Mouse (Mus musculus) thymus, adult 2 months (tissue): ENCODE results near the gene Mrpl39. TPM values are rescaled to one million over a fixed set of nuclear protein-coding genes. Genes with fewer than 3 reads are reported as not detected.

ENCODE experiments used
- DNase-seq: peaks from one replicate; pipeline ENCODE4 v3.0.0; 2021
- H3K27ac ChIP-seq: fragments of 200-500 bp; 2 replicates; pipeline ENCODE4 v1.5.1; 2012; ENCODE audit warnings: low read length, control low read depth; ENCODE audit not compliant: control insufficient read depth, insufficient read depth
- H3K27me3 ChIP-seq: fragments of 200-500 bp; 2 replicates; pipeline ENCODE4 v1.6.1; 2012; ENCODE audit warnings: mild to moderate bottlenecking, low read length, moderate library complexity, mixed read lengths; ENCODE audit not compliant: control insufficient read depth, insufficient read depth
- H3K36me3 ChIP-seq: fragments of 200-500 bp; 2 replicates; pipeline ENCODE4 v1.6.1; 2012; ENCODE audit warnings: mild to moderate bottlenecking, low read length, moderate library complexity; ENCODE audit not compliant: control insufficient read depth, insufficient read depth
- H3K4me1 ChIP-seq: fragments of 200-500 bp; replicated peaks from 2 replicates; pipeline ENCODE4 v1.6.1; 2012; ENCODE audit warnings: low read length; ENCODE audit not compliant: control insufficient read depth, insufficient read depth
- H3K4me3 ChIP-seq: fragments of 200-500 bp; 2 replicates; pipeline ENCODE4 v1.5.1; 2012; ENCODE audit warnings: mild to moderate bottlenecking, low read length, control low read depth, moderate library complexity; ENCODE audit not compliant: control insufficient read depth, insufficient read depth
- CTCF ChIP-seq: fragments of 200-500 bp; IDR thresholded peaks from 2 replicates; pipeline ENCODE4 v1.5.1; 2012; ENCODE audit warnings: mild to moderate bottlenecking, control low read depth, low read length, moderate library complexity, borderline replicate concordance; ENCODE audit not compliant: control insufficient read depth, poor library complexity, insufficient read depth; ENCODE audit errors: extremely low read depth
- POLR2A ChIP-seq: fragments of 200-500 bp; IDR thresholded peaks from 2 replicates; pipeline ENCODE4 v1.6.1; 2012; ENCODE audit warnings: mild to moderate bottlenecking, low read length, control low read depth, moderate library complexity; ENCODE audit not compliant: control insufficient read depth, poor library complexity, insufficient read depth; ENCODE audit errors: extremely low read depth
- WGBS: fragments of 180-500 bp; shearing (Covaris S2); methylation state at CpG from one replicate; pipeline ENCODE4 v1.1.7; 2018; 5-methylcytosine and 5-hydroxymethylcytosine counted together
- polyA plus RNA-seq: library from polyadenylated mRNA; depleted of rRNA; stranded (reverse); fragments of >200 nt; gene quantifications from 2 replicates; pipeline ENCODE4 v1.2.3, GENCODE M21; 2012; rRNA removed

Mrpl39 gene
- polyA plus RNA-seq, 1 experiment, result 12.3 TPM

DNA sequence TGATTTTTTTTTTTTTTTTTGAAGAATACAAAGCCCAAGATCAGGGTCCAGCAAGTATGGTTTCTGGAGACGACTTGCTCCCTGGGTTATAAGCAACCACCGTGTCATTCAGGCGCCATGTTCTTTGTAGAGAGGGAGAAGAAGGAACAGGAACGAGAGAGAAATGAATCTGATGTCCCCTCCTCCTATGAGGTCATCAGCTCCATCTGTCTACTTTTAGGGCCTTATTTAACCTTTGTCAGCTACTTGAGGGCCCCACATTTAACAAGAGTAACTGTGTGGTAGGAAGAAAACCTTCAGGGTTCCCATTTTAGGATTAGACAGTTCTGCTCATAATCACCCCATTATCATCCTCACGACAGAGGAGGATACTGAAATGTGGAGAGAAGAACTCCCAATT, 34.5 kb downstream of the Mrpl39 start:
- Histone ChIP-seq H3K27ac (no peak overlapping the region), H3K4me3 (no peak overlapping the region), H3K27me3 (no peaks in the 10 kb centered on the region), H3K4me1 (peaks cover 3% of the 10 kb centered on the region; the same call in 1 of the 2 replicates), H3K36me3 (no peaks in the 10 kb centered on the region)
- no peak for DNase-seq
- TF ChIP-seq CTCF, result no peak
- no peak for TF ChIP-seq POLR2A
- WGBS, result 90% methylated on average over 5 of the region's 5 CpGs

GRCm38 (mm10) chr16:84698708-84699107, 36.8 kb downstream of the Mrpl39 start:
- Histone ChIP-seq H3K36me3 (no peaks in the 10 kb centered on the region), H3K27me3 (no peaks in the 10 kb centered on the region), H3K4me1 (no peaks in the 10 kb centered on the region; the same call in 1 of the 2 replicates), H3K27ac (no peak overlapping the region), H3K4me3 (no peak overlapping the region)
- DNase-seq, result no peak
- 14% methylated on average over 6 of the region's 6 CpGs for WGBS
- no peak for TF ChIP-seq POLR2A
- TF ChIP-seq CTCF, result no peak

- no peak for DNase-seq
- no peak for TF ChIP-seq POLR2A
- TF ChIP-seq CTCF, result no peak
- no peaks in the 10 kb centered on the region for H3K4me1 ChIP-seq
- no peaks in the 10 kb centered on the region for H3K27me3 ChIP-seq
- WGBS, result 89% methylated on average over 11 of the region's 11 CpGs
- H3K4me3 ChIP-seq, result no peak overlapping the region
- H3K36me3 ChIP-seq, result no peaks in the 10 kb centered on the region
- no peak overlapping the region for H3K27ac ChIP-seq
These were observed 39.4 kb downstream of the Mrpl39 start for GRCm38 (mm10) chr16:84696178-84696577.

DNA sequence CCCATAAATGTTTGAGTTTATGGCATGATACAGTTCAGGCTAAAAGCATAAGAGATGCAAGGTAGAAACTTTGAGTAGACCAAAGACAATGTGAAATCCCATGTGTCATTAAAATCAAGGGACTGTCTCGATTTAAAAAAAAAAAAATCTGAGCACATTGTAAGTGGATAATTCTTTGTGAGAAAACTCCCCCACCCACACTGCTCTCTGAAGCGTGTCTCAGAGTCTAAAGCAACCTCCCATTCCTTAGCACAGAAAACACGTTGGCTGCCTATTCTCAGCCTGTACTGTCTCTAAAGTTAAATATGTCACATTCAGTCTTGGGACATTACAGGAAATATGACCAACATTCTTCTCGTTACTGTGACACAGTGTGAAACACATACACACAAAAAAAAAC, 53.6 kb downstream of the Mrpl39 start:
- Histone ChIP-seq H3K27ac (no peak overlapping the region), H3K4me3 (no peak overlapping the region), H3K4me1 (no peaks in the 10 kb centered on the region), H3K36me3 (no peaks in the 10 kb centered on the region), H3K27me3 (no peaks in the 10 kb centered on the region)
- TF ChIP-seq POLR2A (no peak), CTCF (no peak)
- no peak for DNase-seq
- WGBS, result 81% methylated on average over 4 of the region's 4 CpGs

GRCm38 (mm10) chr16:84680760-84681159, 54.8 kb downstream of the Mrpl39 start:
- Histone ChIP-seq H3K27me3 (no peaks in the 10 kb centered on the region), H3K4me1 (no peaks in the 10 kb centered on the region), H3K4me3 (no peak overlapping the region), H3K27ac (no peak overlapping the region), H3K36me3 (no peaks in the 10 kb centered on the region)
- 90% methylated on average over 5 of the region's 5 CpGs for WGBS
- no peak for DNase-seq
- no peak for TF ChIP-seq POLR2A
- TF ChIP-seq CTCF, result no peak

DNA sequence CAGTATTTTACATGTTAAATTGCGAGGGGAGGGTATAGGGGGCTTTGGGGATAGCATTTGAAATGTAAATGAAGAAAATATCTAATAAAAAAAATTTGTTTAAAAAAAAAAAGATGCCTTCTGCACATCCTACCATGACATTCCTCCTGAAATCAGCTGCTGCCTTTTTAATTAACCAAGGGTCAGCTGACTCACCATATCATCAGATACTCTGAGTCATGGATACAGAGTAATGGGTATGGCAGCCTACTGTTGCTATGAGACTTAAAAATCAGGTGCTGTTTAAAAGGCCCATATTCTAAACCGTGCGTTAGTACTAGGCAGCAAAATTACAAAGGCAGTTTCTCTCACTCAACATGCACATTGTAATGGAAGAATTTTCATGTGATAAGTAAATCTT, 58.2 kb downstream of the Mrpl39 start:
- no peaks in the 10 kb centered on the region for H3K4me1 ChIP-seq
- no peak overlapping the region for H3K4me3 ChIP-seq
- WGBS, result 93% methylated on average over 3 of the region's 3 CpGs
- no peaks in the 10 kb centered on the region for H3K27me3 ChIP-seq
- no peak for TF ChIP-seq CTCF
- TF ChIP-seq POLR2A, result no peak
- H3K27ac ChIP-seq, result no peak overlapping the region
- no peak for DNase-seq
- no peaks in the 10 kb centered on the region for H3K36me3 ChIP-seq

Other genes with a start within 250 kb of the Mrpl39 start
- not detected in 2 replicates for gene A730009L09Rik, start 220.6 kb downstream of the Mrpl39 start, polyA plus RNA-seq
- gene Jam2, start 38.4 kb upstream of the Mrpl39 start, polyA plus RNA-seq, result 2.1 and 4.1 TPM in 2 replicates
- gene Gabpa, start 99.2 kb upstream of the Mrpl39 start, polyA plus RNA-seq, result 13.0 TPM in 2 replicates
- gene Atp5j, start 99.9 kb upstream of the Mrpl39 start, polyA plus RNA-seq, result 214 and 216 TPM in 2 replicates